Mouse (Mus musculus) MEL (cell line): ENCODE measurements at regions not wholly inside any gene's neighbourhood (a gene's known extent, or its start where the extent isn't known, plus 50 kb on each side); places are given as distances from the start of the nearest gene placed in this dataset.

Source experiments
- DNase-seq: peaks from one replicate; pipeline ENCODE4 v3.0.0; 2011; ENCODE audit warnings: low read depth, low spot score
- H3K27ac ChIP-seq: 2 replicates; pipeline ENCODE4 v1.5.1; 2012; ENCODE audit warnings: low read depth, mild to moderate bottlenecking, control low read depth, low read length, moderate library complexity; ENCODE audit not compliant: control insufficient read depth
- H3K27me3 ChIP-seq, 2 experiments: fragments of 150-350 bp in 1 of 2; sonication (generic) in 1 of 2; 2 replicates each; pipeline ENCODE4 v1.6.1; 2012; ENCODE audit warnings: low read length in 2 of 2, mild to moderate bottlenecking in 2 of 2, improper control_type of control experiment in 1 of 2, moderate library complexity in 1 of 2; ENCODE audit not compliant: insufficient read depth in 2 of 2, control insufficient read depth in 1 of 2
- H3K36me3 ChIP-seq, 2 experiments: 2 replicates each; pipeline ENCODE4 v1.6.1; 2012 to 2014; ENCODE audit warnings: low read length in 2 of 2, improper control_type of control experiment in 1 of 2, inconsistent platforms in 1 of 2, mild to moderate bottlenecking in 1 of 2; ENCODE audit not compliant: insufficient read depth in 2 of 2, control insufficient read depth in 1 of 2
- H3K4me1 ChIP-seq, 2 experiments: fragments of 150-350 bp in 1 of 2; sonication (generic) in 1 of 2; 2 replicates each; pipeline ENCODE4 v1.6.1; 2012; ENCODE audit warnings: low read length in 2 of 2, improper control_type of control experiment in 1 of 2, mild to moderate bottlenecking in 1 of 2; ENCODE audit not compliant: insufficient read depth in 2 of 2, control insufficient read depth in 1 of 2
- H3K4me3 ChIP-seq, 2 experiments: fragments of 150-350 bp in 1 of 2; sonication (generic) in 1 of 2; 2 replicates each; pipeline ENCODE4 v1.5.1; 2012; ENCODE audit warnings: low read depth in 2 of 2, low read length in 2 of 2, mild to moderate bottlenecking in 2 of 2, moderate library complexity in 2 of 2, control low read depth in 1 of 2, improper control_type of control experiment in 1 of 2; ENCODE audit not compliant: control insufficient read depth in 1 of 2, insufficient read depth in 1 of 2
- H3K79me2 ChIP-seq: 2 replicates; pipeline ENCODE4 v1.6.1; 2012; ENCODE audit warnings: mild to moderate bottlenecking, low read length, moderate library complexity; ENCODE audit not compliant: control insufficient read depth, poor library complexity, insufficient read depth
- H3K9ac ChIP-seq: 2 replicates; pipeline ENCODE4 v1.6.1; 2012; ENCODE audit warnings: low read depth, mild to moderate bottlenecking, control low read depth, low read length, moderate library complexity; ENCODE audit not compliant: control insufficient read depth, poor library complexity, severe bottlenecking
- H3K9me3 ChIP-seq: fragments of 150-350 bp; sonication (generic); replicated peaks from 2 replicates; pipeline ENCODE4 v1.6.1; 2012; ENCODE audit warnings: mild to moderate bottlenecking, low read length, improper control_type of control experiment, moderate library complexity; ENCODE audit not compliant: insufficient read depth
- BHLHE40 ChIP-seq: IDR thresholded peaks from 2 replicates; pipeline ENCODE4 v1.6.1; 2012; ENCODE audit warnings: low read depth, mild to moderate bottlenecking, inconsistent platforms, low read length, improper control_type of control experiment, borderline replicate concordance
- CHD1 ChIP-seq: IDR thresholded peaks from 2 replicates; pipeline ENCODE4 v1.6.1; 2012; ENCODE audit warnings: low read depth, mild to moderate bottlenecking, inconsistent platforms, low read length, improper control_type of control experiment
- CHD2 ChIP-seq: IDR thresholded peaks from 2 replicates; pipeline ENCODE4 v1.6.1; 2011; ENCODE audit warnings: low read length, improper control_type of control experiment
- E2F4 ChIP-seq: IDR thresholded peaks from 2 replicates; pipeline ENCODE4 v1.6.1; 2011; ENCODE audit warnings: low read depth, low read length, improper control_type of control experiment, borderline replicate concordance
- ETS1 ChIP-seq: IDR thresholded peaks from 2 replicates; pipeline ENCODE4 v1.6.1; 2012; ENCODE audit warnings: low read depth, mild to moderate bottlenecking, inconsistent platforms, low read length, improper control_type of control experiment, moderate library complexity
- GABPA ChIP-seq: IDR thresholded peaks from 2 replicates; pipeline ENCODE4 v1.6.1; 2012; ENCODE audit warnings: low read depth, mild to moderate bottlenecking, inconsistent platforms, low read length, improper control_type of control experiment, moderate library complexity
- GATA1 ChIP-seq: IDR thresholded peaks from 2 replicates; pipeline ENCODE4 v1.6.1; 2011; ENCODE audit warnings: low read depth, low read length, improper control_type of control experiment
- HCFC1 ChIP-seq: IDR thresholded peaks from 2 replicates; pipeline ENCODE4 v1.6.1; 2012; ENCODE audit warnings: low read depth, mild to moderate bottlenecking, inconsistent platforms, low read length, improper control_type of control experiment, moderate library complexity
- KAT2A ChIP-seq: conservative IDR thresholded peaks from 2 replicates; pipeline ENCODE4 v1.6.1; 2012; ENCODE audit warnings: low read depth, low read length, improper control_type of control experiment, inconsistent platforms
- MAFK ChIP-seq: IDR thresholded peaks from 2 replicates; pipeline ENCODE4 v1.6.1; 2011; ENCODE audit warnings: low read depth, mild to moderate bottlenecking, low read length, improper control_type of control experiment, borderline replicate concordance
- MAX ChIP-seq: IDR thresholded peaks from 2 replicates; pipeline ENCODE4 v1.6.1; 2011; ENCODE audit warnings: low read length, improper control_type of control experiment
- MAZ ChIP-seq: IDR thresholded peaks from 2 replicates; pipeline ENCODE4 v1.6.1; 2012; ENCODE audit warnings: low read depth, mild to moderate bottlenecking, inconsistent platforms, low read length, improper control_type of control experiment
- MEF2A ChIP-seq: IDR thresholded peaks from 2 replicates; pipeline ENCODE4 v1.6.1; 2014; ENCODE audit warnings: low read depth, mild to moderate bottlenecking, inconsistent platforms, low read length, improper control_type of control experiment; ENCODE audit not compliant: poor library complexity, insufficient replicate concordance, severe bottlenecking; ENCODE audit errors: extremely low read depth
- MXI1 ChIP-seq: IDR thresholded peaks from 2 replicates; pipeline ENCODE4 v1.6.1; 2011; ENCODE audit warnings: mild to moderate bottlenecking, low read depth, low read length, improper control_type of control experiment
- NELFE ChIP-seq: IDR thresholded peaks from 2 replicates; pipeline ENCODE4 v1.6.1; 2011; ENCODE audit warnings: low read depth, low read length, improper control_type of control experiment
- NRF1 ChIP-seq: IDR thresholded peaks from 2 replicates; pipeline ENCODE4 v1.6.1; 2014; ENCODE audit warnings: low read depth, mild to moderate bottlenecking, inconsistent platforms, low read length, improper control_type of control experiment, moderate library complexity; ENCODE audit not compliant: poor library complexity, insufficient read depth, severe bottlenecking
- RCOR1 ChIP-seq: IDR thresholded peaks from 2 replicates; pipeline ENCODE4 v1.6.1; 2012; ENCODE audit warnings: low read depth, mild to moderate bottlenecking, inconsistent platforms, low read length, improper control_type of control experiment
- SIN3A ChIP-seq: IDR thresholded peaks from 2 replicates; pipeline ENCODE4 v1.6.1; 2012; ENCODE audit warnings: low read length, improper control_type of control experiment, inconsistent platforms
- SMC3 ChIP-seq: IDR thresholded peaks from 2 replicates; pipeline ENCODE4 v1.6.1; 2011; ENCODE audit warnings: low read depth, low read length, improper control_type of control experiment
- UBTF ChIP-seq: IDR thresholded peaks from 2 replicates; pipeline ENCODE4 v1.6.1; 2012; ENCODE audit warnings: low read depth, mild to moderate bottlenecking, inconsistent platforms, low read length, improper control_type of control experiment, moderate library complexity, borderline replicate concordance; ENCODE audit not compliant: insufficient read depth
- USF1 ChIP-seq: IDR thresholded peaks from 2 replicates; pipeline ENCODE4 v1.6.1; 2014; ENCODE audit warnings: low read depth, mild to moderate bottlenecking, inconsistent platforms, low read length, improper control_type of control experiment, moderate library complexity
- ZKSCAN1 ChIP-seq: IDR thresholded peaks from 2 replicates; pipeline ENCODE4 v1.6.1; 2012; ENCODE audit warnings: low read depth, mild to moderate bottlenecking, inconsistent platforms, low read length, improper control_type of control experiment, moderate library complexity
- ZMIZ1 ChIP-seq: IDR thresholded peaks from 2 replicates; pipeline ENCODE4 v1.6.1; 2012; ENCODE audit warnings: low read depth, mild to moderate bottlenecking, inconsistent platforms, low read length, improper control_type of control experiment, moderate library complexity

GRCm38 (mm10) chr9:33067521-33067920 lies 431.5 kb downstream of the Ets1 start:
- Histone ChIP-seq H3K27me3 (no peaks in the 10 kb centered on the region), H3K9me3 (no peaks in the 10 kb centered on the region), H3K27ac (no peak overlapping the region), H3K79me2 (no peaks in the 10 kb centered on the region), H3K4me1 (no peaks in the 10 kb centered on the region), H3K4me3 (no peak overlapping the region), H3K9ac (no peak overlapping the region), H3K36me3 (no peaks in the 10 kb centered on the region)
- DNase-seq, result no peak
- TF ChIP-seq ETS1 (no peak), GATA1 (no peak), MAX (no peak), GABPA (no peak), MAFK (no peak), MEF2A (no peak), MXI1 (no peak), SIN3A (no peak), CHD1 (no peak), RCOR1 (no peak), HCFC1 (no peak), E2F4 (no peak), ZKSCAN1 (no peak)

GRCm38 (mm10) chr9:33070116-33070515 lies 434.1 kb downstream of the Ets1 start:
- H3K4me1 ChIP-seq, result no peaks in the 10 kb centered on the region
- no peak for TF ChIP-seq SMC3
- no peak for TF ChIP-seq MAZ
- no peak for DNase-seq

GRCm38 (mm10) chr9:33080271-33080670 lies 444.2 kb downstream of the Ets1 start:
- H3K4me3 ChIP-seq, result no peak overlapping the region
- no peaks in the 10 kb centered on the region for H3K4me1 ChIP-seq
- H3K9me3 ChIP-seq, result no peaks in the 10 kb centered on the region
- no peak for DNase-seq
- H3K36me3 ChIP-seq, result no peaks in the 10 kb centered on the region
- TF ChIP-seq BHLHE40 (no peak), USF1 (no peak), RCOR1 (no peak), NELFE (no peak), GATA1 (no peak), KAT2A (no peak), NRF1 (no peak), UBTF (no peak), MAFK (no peak), CHD1 (no peak), MEF2A (no peak), ZMIZ1 (no peak), CHD2 (no peak)
- no peaks in the 10 kb centered on the region for H3K27me3 ChIP-seq
- H3K79me2 ChIP-seq, result no peaks in the 10 kb centered on the region
- H3K27ac ChIP-seq, result no peak overlapping the region
- no peak overlapping the region for H3K9ac ChIP-seq

More at GRCm38 (mm10) chr9:33070116-33070515, 434.1 kb downstream of the Ets1 start:
- Histone ChIP-seq H3K27me3 (no peaks in the 10 kb centered on the region), H3K36me3 (no peaks in the 10 kb centered on the region), H3K9ac (no peak overlapping the region), H3K4me3 (no peak overlapping the region), H3K27ac (no peak overlapping the region), H3K9me3 (no peaks in the 10 kb centered on the region), H3K79me2 (no peaks in the 10 kb centered on the region)
